In genomic region chr7:137297594-137298381, GRCm38 (mm10) we compare ENCODE assay signal across 12 mouse cellular contexts. TPM values are rescaled to one million over a fixed set of nuclear protein-coding genes. Genes with fewer than 3 reads are reported as not detected.
DNase-seq lines count a peak whose midpoint lies in the region; ATAC-seq lines count a peak whose summit lies in the region.
"Had no signal": no experiment of that assay in that cellular context is flagged by ENCODE, and none has a peak within 500 bp of the region (broad histone marks: within the 10 kb centered on the region; RNA-seq: fewer than 3 reads in every experiment).

No protein-coding gene starts in this region.

- H3K27me3 ChIP-seq in hindbrain, embryonic 11.5 days (ENCODE audit: control insufficient read depth, insufficient read depth, low read length), result no peaks in the 10 kb centered on the region; the same call in 1 of the 2 replicates
- peaks cover 34% of the 10 kb centered on the region for H3K27me3 ChIP-seq in hindbrain, embryonic 10.5 days (ENCODE audit: insufficient read depth, poor library complexity, severe bottlenecking)
- H3K27me3 ChIP-seq in embryonic facial prominence, embryonic 13.5 days, result peaks cover 69% of the 10 kb centered on the region
- H3K27me3 ChIP-seq in limb, embryonic 12.5 days, result peaks cover 14% of the 10 kb centered on the region; the same call in 1 of the 2 replicates
- H3K27me3 ChIP-seq in neural tube, embryonic 15.5 days (replicated peaks), result no peaks in the 10 kb centered on the region
- H3K27me3 ChIP-seq in forebrain, embryonic 14.5 days (replicated peaks; ENCODE audit: control insufficient read depth, insufficient read depth, low read length), result peaks cover 39% of the 10 kb centered on the region
- H3K27me3 ChIP-seq: Patski had no signal

- no peak overlapping the region for H3K4me3 ChIP-seq in hindbrain, embryonic 11.5 days (ENCODE audit: low read depth, low read length)
- no peak overlapping the region for H3K4me3 ChIP-seq in hindbrain, embryonic 10.5 days
- H3K4me3 ChIP-seq in embryonic facial prominence, embryonic 13.5 days, result no peak overlapping the region
- no peak overlapping the region for H3K4me3 ChIP-seq in limb, embryonic 12.5 days (replicated peaks)
- peak overlapping the region; percentile 15; the same call in 1 of the 2 replicates for H3K4me3 ChIP-seq in neural tube, embryonic 15.5 days (replicated peaks)
- no peak overlapping the region for H3K4me3 ChIP-seq in forebrain, embryonic 14.5 days (ENCODE audit: low read depth, low read length)
- H3K4me3 ChIP-seq: erythroblast, embryonic 14.5 days; heart, embryonic 13.5 days had no signal

- no peaks in the 10 kb centered on the region for H3K9me3 ChIP-seq in hindbrain, embryonic 11.5 days (ENCODE audit: control insufficient read depth, low read length)
- no peaks in the 10 kb centered on the region for H3K9me3 ChIP-seq in hindbrain, embryonic 10.5 days
- no peaks in the 10 kb centered on the region for H3K9me3 ChIP-seq in embryonic facial prominence, embryonic 13.5 days
- no peaks in the 10 kb centered on the region for H3K9me3 ChIP-seq in limb, embryonic 12.5 days
- no peaks in the 10 kb centered on the region for H3K9me3 ChIP-seq in neural tube, embryonic 15.5 days (replicated peaks)
- no peaks in the 10 kb centered on the region for H3K9me3 ChIP-seq in forebrain, embryonic 14.5 days (replicated peaks; ENCODE audit: control insufficient read depth, low read length)
- H3K9me3 ChIP-seq: heart, embryonic 13.5 days had no signal

- peak overlapping the region; percentile 36 for H3K27ac ChIP-seq in hindbrain, embryonic 11.5 days (ENCODE audit: low read depth, low read length)
- no peak overlapping the region for H3K27ac ChIP-seq in hindbrain, embryonic 10.5 days
- no peak overlapping the region for H3K27ac ChIP-seq in embryonic facial prominence, embryonic 13.5 days
- 0 out of 2 replicates have a peak overlapping the region, but pooled peaks have one; percentile 35 for H3K27ac ChIP-seq in limb, embryonic 12.5 days
- H3K27ac ChIP-seq in neural tube, embryonic 15.5 days (replicated peaks), result peak overlapping the region; percentile 79
- no peak overlapping the region for H3K27ac ChIP-seq in forebrain, embryonic 14.5 days (ENCODE audit: low read depth, low read length)
- H3K27ac ChIP-seq: heart, embryonic 13.5 days had no signal

- no peak overlapping the region for H3K9ac ChIP-seq in hindbrain, embryonic 11.5 days (ENCODE audit: low read depth, low read length)
- no peak overlapping the region for H3K9ac ChIP-seq in embryonic facial prominence, embryonic 13.5 days
- 0 out of 2 replicates have a peak overlapping the region, but pooled peaks have one; percentile 37 for H3K9ac ChIP-seq in limb, embryonic 12.5 days (replicated peaks)
- peak overlapping the region; percentile 27; the same call in 1 of the 2 replicates for H3K9ac ChIP-seq in neural tube, embryonic 15.5 days (replicated peaks)
- H3K9ac ChIP-seq in forebrain, embryonic 14.5 days (ENCODE audit: low read length), result no peak overlapping the region
- H3K9ac ChIP-seq: heart, embryonic 13.5 days had no signal

- H3K36me3 ChIP-seq in hindbrain, embryonic 11.5 days (ENCODE audit: control insufficient read depth, insufficient read depth, low read length), result no peaks in the 10 kb centered on the region
- H3K36me3 ChIP-seq in hindbrain, embryonic 10.5 days, result peaks cover 14% of the 10 kb centered on the region; the same call in 1 of the 2 replicates
- H3K36me3 ChIP-seq in embryonic facial prominence, embryonic 13.5 days, result no peaks in the 10 kb centered on the region
- peaks cover 22% of the 10 kb centered on the region for H3K36me3 ChIP-seq in limb, embryonic 12.5 days
- H3K36me3 ChIP-seq in neural tube, embryonic 15.5 days, result no peaks in the 10 kb centered on the region
- H3K36me3 ChIP-seq in forebrain, embryonic 14.5 days (ENCODE audit: control insufficient read depth, insufficient read depth, low read length), result no peaks in the 10 kb centered on the region
- H3K36me3 ChIP-seq: heart, embryonic 13.5 days had no signal

- no peak for DNase-seq in hindbrain, embryonic 11.5 days (ENCODE audit: low spot score)
- no peak for DNase-seq in hindbrain, embryonic 10.5 days (ENCODE audit: low spot score)
- no peak for DNase-seq in forebrain, embryonic 14.5 days (ENCODE audit: low spot score)
- no peak for DNase-seq in left cerebral cortex, postnatal 14 days (ENCODE audit: low spot score in 2 of 2)
- DNase-seq: cerebellum, adult 18-20 months; lung, adult 2 months had no signal

- 60% methylated on average over 24 of the region's 24 CpGs for WGBS in hindbrain, embryonic 11.5 days
- WGBS in hindbrain, embryonic 10.5 days, result 80% methylated on average over 24 of the region's 24 CpGs
- WGBS in embryonic facial prominence, embryonic 13.5 days, result 38% methylated on average over 24 of the region's 24 CpGs
- WGBS in limb, embryonic 12.5 days, result 18% methylated on average over 24 of the region's 24 CpGs
- 36% methylated on average over 24 of the region's 24 CpGs for WGBS in neural tube, embryonic 15.5 days
- 80% methylated on average over 24 of the region's 24 CpGs for WGBS in forebrain, embryonic 14.5 days

- no peak overlapping the region for H3K4me2 ChIP-seq in hindbrain, embryonic 11.5 days (replicated peaks; ENCODE audit: low read depth, low read length)
- peak overlapping the region; percentile 29 for H3K4me2 ChIP-seq in embryonic facial prominence, embryonic 13.5 days
- H3K4me2 ChIP-seq in limb, embryonic 12.5 days, result peak overlapping the region; percentile 48
- H3K4me2 ChIP-seq in neural tube, embryonic 15.5 days, result peak overlapping the region; percentile 62
- H3K4me2 ChIP-seq in forebrain, embryonic 14.5 days (ENCODE audit: low read length), result no peak overlapping the region
- H3K4me2 ChIP-seq: heart, embryonic 13.5 days had no signal

- intact Hi-C loops in left cerebral cortex, postnatal 14 days (cut with DNase I), result no loop called here

- peaks cover 16% of the 10 kb centered on the region for H3K4me1 ChIP-seq in hindbrain, embryonic 11.5 days (replicated peaks; ENCODE audit: control insufficient read depth, insufficient read depth, low read length)
- peaks cover 82% of the 10 kb centered on the region for H3K4me1 ChIP-seq in hindbrain, embryonic 10.5 days (replicated peaks)
- peaks cover 70% of the 10 kb centered on the region for H3K4me1 ChIP-seq in embryonic facial prominence, embryonic 13.5 days
- peaks cover 81% of the 10 kb centered on the region for H3K4me1 ChIP-seq in limb, embryonic 12.5 days (replicated peaks)
- H3K4me1 ChIP-seq in neural tube, embryonic 15.5 days, result peaks cover 91% of the 10 kb centered on the region
- peaks cover 4% of the 10 kb centered on the region; the same call in 1 of the 2 replicates for H3K4me1 ChIP-seq in forebrain, embryonic 14.5 days (ENCODE audit: control insufficient read depth, insufficient read depth, low read length)

- no peak for ATAC-seq in hindbrain, embryonic 11.5 days (ENCODE audit: low FRiP score)
- no peak for ATAC-seq in embryonic facial prominence, embryonic 13.5 days (ENCODE audit: insufficient number of reproducible peaks, insufficient read depth, low FRiP score, low TSS enrichment, low read depth)
- 0 out of 2 replicates have a peak, but pooled peaks have one; percentile 15 for ATAC-seq in limb, embryonic 12.5 days (ENCODE audit: insufficient number of reproducible peaks, insufficient read depth, low FRiP score, low TSS enrichment, low read depth)
- no peak for ATAC-seq in neural tube, embryonic 15.5 days (ENCODE audit: low FRiP score)
- ATAC-seq in forebrain, embryonic 14.5 days, result no peak
- ATAC-seq: Patski had no signal

RNA-seq across cellular contexts. Expression of gene Ebf3, which starts 16.5 kb away (rescaled TPM):
- polyA plus RNA-seq in hindbrain, embryonic 11.5 days (2014; fragmentation: Nextera tagmentation; extraction: Ambion mirVana), result 14.0 and 15.9 TPM in 2 replicates
- polyA plus RNA-seq in hindbrain, embryonic 10.5 days (2016; fragmentation: Nextera tagmentation; extraction: Ambion mirVana), result 5.7 and 7.4 TPM in 2 replicates
- polyA plus RNA-seq in embryonic facial prominence, embryonic 13.5 days (2015; fragmentation: Nextera tagmentation; extraction: Ambion mirVana), result 8.6 and 11.6 TPM in 2 replicates
- 16.9 and 17.6 TPM in 2 replicates for polyA plus RNA-seq in limb, embryonic 12.5 days (2016; fragmentation: Nextera tagmentation; extraction: Ambion mirVana)
- polyA plus RNA-seq in neural tube, embryonic 15.5 days (2015; fragmentation: Nextera tagmentation; extraction: Ambion mirVana), result 16.6 and 22.4 TPM in 2 replicates
- polyA plus RNA-seq in forebrain, embryonic 14.5 days (2014; fragmentation: Nextera tagmentation; extraction: Ambion mirVana), result 0.89 and 1.2 TPM in 2 replicates
- under 1 TPM; 0.68 to 0.70 TPM for total RNA-seq in left cerebral cortex, postnatal 14 days (2021)
- polyA plus RNA-seq: erythroblast, embryonic 14.5 days had no signal

Comparison
In these comparisons a context has a peak if more than half of its experiments do, and no peak if none do; other contexts are left out.
1. H3K27ac ChIP-seq: peak in hindbrain, embryonic 11.5 days (single experiment), limb, embryonic 12.5 days (single experiment) and neural tube, embryonic 15.5 days (single experiment); none in hindbrain, embryonic 10.5 days (single experiment), embryonic facial prominence, embryonic 13.5 days (single experiment) and forebrain, embryonic 14.5 days (single experiment).
2. H3K4me2 ChIP-seq: peak in embryonic facial prominence, embryonic 13.5 days (single experiment), limb, embryonic 12.5 days (single experiment) and neural tube, embryonic 15.5 days (single experiment); none in hindbrain, embryonic 11.5 days (single experiment) and forebrain, embryonic 14.5 days (single experiment).
3. H3K9ac ChIP-seq: peak in limb, embryonic 12.5 days (single experiment) and neural tube, embryonic 15.5 days (single experiment); none in hindbrain, embryonic 11.5 days (single experiment), embryonic facial prominence, embryonic 13.5 days (single experiment) and forebrain, embryonic 14.5 days (single experiment).